Mouse (Mus musculus) bone marrow macrophage, adult 2 months (primary cell): ENCODE results near the gene Senp1.

ENCODE experiments used
- CTCF ChIP-seq: IDR thresholded peaks from 2 replicates; pipeline ENCODE4 v1.5.1; 2012; ENCODE audit warnings: low read depth, mild to moderate bottlenecking, low read length, moderate library complexity
- POLR2A ChIP-seq: IDR thresholded peaks from 2 replicates; pipeline ENCODE4 v1.6.1; 2012; ENCODE audit warnings: mild to moderate bottlenecking, low read depth, low read length, borderline replicate concordance

- no peak for TF ChIP-seq CTCF
- no peak for TF ChIP-seq POLR2A
These were observed 23.8 kb downstream of the Senp1 start for GRCm38 (mm10) chr15:98069566-98070245.
